Mouse (Mus musculus): ENCODE results near the gene Acaca. TPM values are rescaled to one million over a fixed set of nuclear protein-coding genes. Genes with fewer than 3 reads are reported as not detected.

The Acaca gene
- polyA plus RNA-seq, 1 experiment from 2014 or later = 20.5 TPM

DNA sequence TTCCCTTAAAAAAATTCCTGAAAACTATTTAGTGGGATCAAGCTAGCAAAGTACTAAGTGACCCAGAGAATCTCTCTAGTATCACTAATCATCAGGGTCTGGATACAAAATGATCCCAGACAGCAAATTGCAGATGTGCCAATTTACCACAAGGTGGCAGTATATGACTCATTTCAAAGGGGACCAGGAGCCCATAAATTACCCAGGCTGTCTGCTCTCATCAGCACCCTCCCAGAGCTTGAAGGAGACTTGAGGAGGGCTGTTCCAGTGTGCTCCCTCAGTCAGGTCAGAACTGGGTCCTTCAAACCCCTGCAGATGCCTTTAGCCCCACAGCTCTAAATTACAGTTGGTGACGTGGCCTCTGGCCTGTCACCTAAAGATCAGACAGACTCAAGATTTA lies 300.1 kb downstream of the Acaca start:
- H3K27me3 ChIP-seq (ENCODE audit: insufficient read depth, low read length) = no peaks in the 10 kb centered on the region
- H3K36me3 ChIP-seq (ENCODE audit: insufficient read depth) = 0 out of 2 replicates have a peak, but pooled peaks cover 3% of the 10 kb centered on the region
- H3K4me3 ChIP-seq (ENCODE audit: low read depth, low read length) = no peak overlapping the region
- no peak overlapping the region for H3K27ac ChIP-seq (ENCODE audit: low read depth)
- no peak overlapping the region for H3K9ac ChIP-seq
- H3K9me3 ChIP-seq (ENCODE audit: low read depth, low read length) = no peaks in the 10 kb centered on the region
- peak; percentile 82 for DNase-seq
- no peaks in the 10 kb centered on the region for H3K4me1 ChIP-seq (ENCODE audit: insufficient read depth)
- 47% methylated on average over 1 of the region's 1 CpGs for WGBS
- peak; percentile 68; the same call in 1 of the 2 replicates for ATAC-seq (ENCODE audit: insufficient read depth)
- no peak overlapping the region for H3K4me2 ChIP-seq
- TF ChIP-seq CTCF (IDR thresholded peaks at IDR 0.05; ENCODE audit: low read depth) = peak; percentile 79

- H3K27me3 ChIP-seq (ENCODE audit: insufficient read depth, low read length) = no peaks in the 10 kb centered on the region
- 0 out of 2 replicates have a peak, but pooled peaks cover 3% of the 10 kb centered on the region for H3K36me3 ChIP-seq (ENCODE audit: insufficient read depth)
- no peaks in the 10 kb centered on the region for H3K9me3 ChIP-seq (ENCODE audit: low read depth, low read length)
- ATAC-seq (ENCODE audit: insufficient read depth) (no peak), DNase-seq (no peak)
- no peak overlapping the region for H3K9ac ChIP-seq
- 53% methylated on average over 4 of the region's 4 CpGs for WGBS
- no peak overlapping the region for H3K4me2 ChIP-seq
- H3K4me1 ChIP-seq (ENCODE audit: insufficient read depth) = no peaks in the 10 kb centered on the region
- no peak overlapping the region for H3K4me3 ChIP-seq (ENCODE audit: low read depth, low read length)
- no peak for TF ChIP-seq CTCF (IDR thresholded peaks at IDR 0.05; ENCODE audit: low read depth)
- no peak overlapping the region for H3K27ac ChIP-seq (ENCODE audit: low read depth)
Observed at GRCm38 (mm10) chr11:84430336-84430735, 300.9 kb downstream of the Acaca start.

DNA sequence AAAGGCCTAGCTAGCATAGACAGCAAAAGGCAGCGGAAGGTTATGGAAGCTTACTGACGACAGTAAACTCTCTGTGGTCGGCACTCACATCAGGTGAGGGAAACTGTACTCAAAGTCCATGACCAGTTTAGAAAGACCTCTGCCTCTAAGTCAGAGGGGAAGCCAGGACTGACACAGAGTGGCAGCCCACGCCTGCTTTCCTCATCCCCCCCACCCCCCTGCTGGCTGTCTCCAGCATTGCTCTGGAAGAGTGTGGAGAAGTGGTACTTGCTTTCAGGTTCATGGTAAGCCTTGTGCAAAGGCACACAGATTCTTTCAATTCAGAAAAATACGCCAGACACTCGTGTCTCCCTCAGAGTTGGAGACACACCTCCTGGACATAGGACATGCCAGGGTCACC lies 305.4 kb downstream of the Acaca start:
- peak; percentile 49 for TF ChIP-seq CTCF (IDR thresholded peaks at IDR 0.05; ENCODE audit: low read depth)
- H3K4me3 ChIP-seq (ENCODE audit: low read depth, low read length) = no peak overlapping the region
- DNase-seq (no peak), ATAC-seq (ENCODE audit: insufficient read depth) (no peak)
- H3K4me1 ChIP-seq (ENCODE audit: insufficient read depth) = no peaks in the 10 kb centered on the region
- no peak overlapping the region for H3K9ac ChIP-seq
- H3K4me2 ChIP-seq = no peak overlapping the region
- H3K27me3 ChIP-seq (ENCODE audit: insufficient read depth, low read length) = no peaks in the 10 kb centered on the region
- H3K36me3 ChIP-seq (ENCODE audit: insufficient read depth) = 0 out of 2 replicates have a peak, but pooled peaks cover 3% of the 10 kb centered on the region
- no peaks in the 10 kb centered on the region for H3K9me3 ChIP-seq (ENCODE audit: low read depth, low read length)
- 67% methylated on average over 6 of the region's 6 CpGs for WGBS
- no peak overlapping the region for H3K27ac ChIP-seq (ENCODE audit: low read depth)

DNA sequence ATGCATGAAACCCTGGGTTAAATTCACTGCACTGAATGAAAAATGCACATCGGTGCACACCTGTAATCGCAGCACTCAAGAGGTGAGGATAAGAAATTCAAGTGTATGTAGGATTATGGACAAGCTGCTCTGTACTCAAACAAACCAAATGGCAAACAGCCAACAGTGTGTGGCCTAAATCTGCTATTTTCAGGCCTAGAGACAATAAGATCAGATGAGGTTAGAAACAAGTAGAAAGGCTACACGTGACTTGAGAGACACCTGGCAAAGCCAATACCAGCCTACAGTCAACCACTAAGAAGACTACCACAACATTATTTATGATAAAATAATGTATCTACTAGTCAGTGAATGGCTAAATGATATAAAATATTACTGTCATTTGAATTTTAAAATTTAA lies 310.9 kb downstream of the Acaca start:
- no peak overlapping the region for H3K4me3 ChIP-seq (ENCODE audit: low read depth, low read length)
- H3K36me3 ChIP-seq (ENCODE audit: insufficient read depth) = peaks cover 15% of the 10 kb centered on the region; the same call in 1 of the 2 replicates
- no peaks in the 10 kb centered on the region for H3K4me1 ChIP-seq (ENCODE audit: insufficient read depth)
- TF ChIP-seq CTCF (IDR thresholded peaks at IDR 0.05; ENCODE audit: low read depth) = no peak
- H3K27me3 ChIP-seq (ENCODE audit: insufficient read depth, low read length) = no peaks in the 10 kb centered on the region
- no peak overlapping the region for H3K4me2 ChIP-seq
- H3K9me3 ChIP-seq (ENCODE audit: low read depth, low read length) = no peaks in the 10 kb centered on the region
- H3K27ac ChIP-seq (ENCODE audit: low read depth) = no peak overlapping the region
- no peak for ATAC-seq (ENCODE audit: insufficient read depth)
- DNase-seq = peak; percentile 22
- 81% methylated on average over 3 of the region's 3 CpGs for WGBS
- no peak overlapping the region for H3K9ac ChIP-seq

- DNase-seq (no peak), ATAC-seq (ENCODE audit: insufficient read depth) (no peak)
- TF ChIP-seq CTCF (IDR thresholded peaks at IDR 0.05; ENCODE audit: low read depth) = no peak
- Histone ChIP-seq H3K27ac (ENCODE audit: low read depth) (no peak overlapping the region), H3K27me3 (ENCODE audit: insufficient read depth, low read length) (no peaks in the 10 kb centered on the region), H3K4me1 (ENCODE audit: insufficient read depth) (no peaks in the 10 kb centered on the region), H3K4me3 (ENCODE audit: low read depth, low read length) (no peak overlapping the region), H3K4me2 (no peak overlapping the region), H3K36me3 (ENCODE audit: insufficient read depth) (peaks cover 17% of the 10 kb centered on the region; the same call in 1 of the 2 replicates), H3K9ac (no peak overlapping the region), H3K9me3 (ENCODE audit: low read depth, low read length) (no peaks in the 10 kb centered on the region)
- WGBS = 84% methylated on average over 4 of the region's 4 CpGs
Observed at GRCm38 (mm10) chr11:84442554-84443331, 313.3 kb downstream of the Acaca start.

Other genes with a start within 250 kb of the Acaca start
- gene Ddx52, start 187.6 kb upstream of the Acaca start, polyA plus RNA-seq (2014; fragmentation: Nextera tagmentation; extraction: Ambion mirVana) = 39.4 and 39.5 TPM in 2 replicates
- gene Synrg, start 165.2 kb upstream of the Acaca start, polyA plus RNA-seq (2014; fragmentation: Nextera tagmentation; extraction: Ambion mirVana) = 9.3 and 9.9 TPM in 2 replicates
- gene Dusp14, start 60.4 kb upstream of the Acaca start, polyA plus RNA-seq (2014; fragmentation: Nextera tagmentation; extraction: Ambion mirVana) = 15.7 and 17.7 TPM in 2 replicates
- 35.6 and 36.0 TPM in 2 replicates for gene Tada2a, start 72 bp upstream of the Acaca start, polyA plus RNA-seq (2014; fragmentation: Nextera tagmentation; extraction: Ambion mirVana)
- gene Gm11437, start 37.8 kb downstream of the Acaca start, polyA plus RNA-seq (2014; fragmentation: Nextera tagmentation; extraction: Ambion mirVana) = not detected in 2 replicates